Mouse (Mus musculus): ENCODE data around the gene Uqcc1.

GRCm38 (mm10) chr2:155819392-155819448, 110.9 kb downstream of the Uqcc1 start, which contains the start of gene BC029722:
- TF ChIP-seq CTCF (IDR thresholded peaks at IDR 0.05; ENCODE audit: low read depth) (no peak), EP300 (IDR thresholded peaks at IDR 0.05; ENCODE audit: low read depth) (no peak)

Data from liver, postnatal 0 days (tissue).